Mouse (Mus musculus) embryonic facial prominence, embryonic 15.5 days (tissue): ENCODE data around the gene Cd9. TPM values are rescaled to one million over a fixed set of nuclear protein-coding genes. Genes with fewer than 3 reads are reported as not detected.
A peak's percentile ranks its signal among the peaks of the same experiment; 100 is the strongest.

Source experiments
- ATAC-seq: fragments of 200-750 bp; cut with Nextera tagmentation; 2 replicates; pipeline ENCODE4 v1.8.0; 2017; ENCODE audit warnings: low read depth, moderate TSS enrichment; ENCODE audit not compliant: insufficient number of reproducible peaks, low FRiP score, low TSS enrichment
- H3K27ac ChIP-seq: fragments of 300-500 bp; sonication (generic); replicated peaks from 2 replicates; pipeline ENCODE4 v1.5.1; 2015; ENCODE audit warnings: mild to moderate bottlenecking, inconsistent platforms
- H3K27me3 ChIP-seq: fragments of 300-500 bp; sonication (generic); 2 replicates; pipeline ENCODE4 v1.6.1; 2015; ENCODE audit warnings: inconsistent platforms
- H3K36me3 ChIP-seq: fragments of 300-500 bp; sonication (generic); 2 replicates; pipeline ENCODE4 v1.6.1; 2015; ENCODE audit warnings: mild to moderate bottlenecking, inconsistent platforms
- H3K4me1 ChIP-seq: fragments of 300-500 bp; sonication (generic); 2 replicates; pipeline ENCODE4 v1.6.1; 2015; ENCODE audit warnings: inconsistent platforms
- H3K4me2 ChIP-seq: fragments of 300-500 bp; sonication (generic); replicated peaks from 2 replicates; pipeline ENCODE4 v1.6.1; 2015; ENCODE audit warnings: mild to moderate bottlenecking, inconsistent platforms
- H3K4me3 ChIP-seq: fragments of 300-500 bp; sonication (generic); replicated peaks from 2 replicates; pipeline ENCODE4 v1.5.1; 2015; ENCODE audit warnings: mild to moderate bottlenecking, inconsistent platforms
- H3K9ac ChIP-seq: fragments of 300-500 bp; sonication (generic); 2 replicates; pipeline ENCODE4 v1.6.1; 2015; ENCODE audit warnings: inconsistent platforms
- H3K9me3 ChIP-seq: fragments of 300-500 bp; sonication (generic); replicated peaks from 2 replicates; pipeline ENCODE4 v1.6.1; 2016; ENCODE audit warnings: inconsistent platforms
- WGBS: fragments of 180-500 bp; shearing (Covaris S2); methylation state at CpG from one replicate; pipeline ENCODE4 v1.1.7; 2015; 5-methylcytosine and 5-hydroxymethylcytosine counted together
- polyA plus RNA-seq: library from polyadenylated mRNA; unstranded; fragments of >200 nt; fragmentation: Nextera tagmentation; extraction: Ambion mirVana; gene quantifications from 2 replicates; pipeline ENCODE4 v1.2.1, GENCODE M21; 2015

The Cd9 gene
- polyA plus RNA-seq, 1 experiment from 2014 or later: 366 TPM

DNA sequence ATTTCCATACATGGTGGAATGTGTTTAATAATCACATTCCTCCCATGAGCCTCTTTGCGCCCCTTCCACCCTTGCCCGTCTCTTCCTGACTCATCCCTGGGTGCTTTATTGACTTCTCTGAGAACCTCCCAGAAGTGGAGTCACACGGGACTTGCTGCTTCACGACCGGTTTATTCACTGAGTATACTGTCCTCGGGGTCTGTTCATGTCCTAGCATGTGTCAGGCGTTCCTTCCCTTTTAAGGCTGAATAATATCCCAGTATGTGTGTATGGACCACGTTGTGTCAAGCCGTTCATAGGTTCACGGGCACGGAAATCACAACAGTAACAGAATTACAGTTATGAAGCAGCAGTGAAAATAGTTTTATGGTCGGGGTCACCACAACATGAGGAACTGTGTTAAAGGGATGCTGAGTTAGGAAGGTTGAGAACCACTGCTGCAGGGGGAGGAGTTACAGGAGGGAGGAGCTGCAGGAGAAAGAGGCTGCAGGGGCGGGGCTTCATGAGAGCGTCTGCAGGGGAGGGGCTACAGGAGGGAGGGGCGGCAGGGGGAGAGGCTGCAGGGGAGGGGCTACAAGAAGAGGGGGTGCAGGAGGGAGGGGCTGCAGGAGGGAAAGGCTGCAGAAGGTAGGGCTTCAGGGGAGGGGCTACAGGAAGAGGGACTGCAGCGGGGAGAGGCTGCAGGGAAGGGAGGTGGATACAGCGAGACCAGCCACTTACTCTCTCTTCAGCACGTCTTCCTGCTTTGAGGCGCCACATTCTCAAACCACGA is 72.4 kb downstream of the Cd9 start:
- Histone ChIP-seq H3K9me3 (no peaks in the 10 kb centered on the region), H3K4me3 (peak overlapping the region; percentile 19), H3K36me3 (no peaks in the 10 kb centered on the region), H3K27ac (peak overlapping the region; percentile 84), H3K4me1 (peaks cover 56% of the 10 kb centered on the region), H3K4me2 (peak overlapping the region; percentile 36), H3K27me3 (no peaks in the 10 kb centered on the region; the same call in 1 of the 2 replicates), H3K9ac (no peak overlapping the region)
- peak; percentile 65 for ATAC-seq
- WGBS: 16% methylated on average over 19 of the region's 20 CpGs

DNA sequence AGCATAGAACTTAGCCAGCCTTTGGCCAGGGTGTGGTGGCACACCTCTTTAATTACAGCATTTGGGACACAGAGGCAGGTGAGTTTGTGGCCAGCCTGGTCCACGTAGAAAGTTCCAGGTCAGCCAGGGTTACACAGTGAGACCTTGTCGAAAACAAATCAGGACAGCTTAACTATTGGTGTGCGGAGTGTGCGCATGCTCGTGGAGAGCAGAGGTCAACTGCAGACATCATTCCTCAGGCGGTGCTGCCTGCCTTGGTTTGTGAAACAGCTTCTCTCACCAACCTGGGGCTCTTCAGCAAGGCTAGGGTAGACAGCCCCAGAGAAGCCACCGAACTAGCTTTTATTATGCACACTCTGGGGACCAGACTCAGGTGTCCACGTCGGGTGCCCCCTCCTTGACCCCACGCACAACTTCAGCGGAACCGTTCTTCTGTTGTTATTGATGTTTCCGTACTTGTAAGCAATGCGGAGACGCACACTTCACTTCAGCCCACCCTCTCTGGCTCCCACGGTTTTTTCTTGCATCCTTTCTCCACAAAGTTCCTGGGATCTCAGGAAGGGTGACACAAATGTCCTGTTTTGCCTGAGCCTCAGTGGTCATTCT is 74.0 kb downstream of the Cd9 start:
- Histone ChIP-seq H3K27me3 (no peaks in the 10 kb centered on the region; the same call in 1 of the 2 replicates), H3K9ac (no peak overlapping the region), H3K27ac (no peak overlapping the region), H3K4me1 (peaks cover 44% of the 10 kb centered on the region), H3K9me3 (no peaks in the 10 kb centered on the region), H3K4me2 (no peak overlapping the region), H3K36me3 (no peaks in the 10 kb centered on the region), H3K4me3 (no peak overlapping the region)
- ATAC-seq: no peak
- 64% methylated on average over 16 of the region's 16 CpGs for WGBS

DNA sequence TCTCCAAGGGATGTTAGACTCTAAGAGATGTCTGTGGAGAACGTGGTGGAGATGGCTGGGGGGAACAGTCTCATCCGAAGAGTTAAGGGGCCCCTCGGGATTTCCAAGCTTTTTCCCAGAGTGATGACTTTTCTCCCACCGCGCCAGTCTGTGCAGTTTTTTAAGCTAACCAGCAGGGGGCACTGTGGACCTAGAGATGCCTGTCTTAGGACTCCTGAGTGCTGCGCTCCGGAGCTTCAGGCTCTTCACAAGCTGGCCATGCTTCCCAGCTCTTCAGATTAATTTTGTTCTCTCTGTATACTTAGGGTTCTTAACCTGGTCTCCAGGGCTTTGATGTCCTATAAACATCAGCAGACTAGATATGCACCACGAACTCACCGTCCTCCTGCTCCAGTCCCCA is 75.8 kb downstream of the Cd9 start:
- no peak overlapping the region for H3K27ac ChIP-seq
- H3K9me3 ChIP-seq: no peaks in the 10 kb centered on the region
- H3K36me3 ChIP-seq: no peaks in the 10 kb centered on the region
- H3K9ac ChIP-seq: no peak overlapping the region
- no peak overlapping the region for H3K4me2 ChIP-seq
- H3K4me1 ChIP-seq: peaks cover 30% of the 10 kb centered on the region
- no peaks in the 10 kb centered on the region; the same call in 1 of the 2 replicates for H3K27me3 ChIP-seq
- no peak overlapping the region for H3K4me3 ChIP-seq
- WGBS: 10% methylated on average over 9 of the region's 9 CpGs
- ATAC-seq: no peak

DNA sequence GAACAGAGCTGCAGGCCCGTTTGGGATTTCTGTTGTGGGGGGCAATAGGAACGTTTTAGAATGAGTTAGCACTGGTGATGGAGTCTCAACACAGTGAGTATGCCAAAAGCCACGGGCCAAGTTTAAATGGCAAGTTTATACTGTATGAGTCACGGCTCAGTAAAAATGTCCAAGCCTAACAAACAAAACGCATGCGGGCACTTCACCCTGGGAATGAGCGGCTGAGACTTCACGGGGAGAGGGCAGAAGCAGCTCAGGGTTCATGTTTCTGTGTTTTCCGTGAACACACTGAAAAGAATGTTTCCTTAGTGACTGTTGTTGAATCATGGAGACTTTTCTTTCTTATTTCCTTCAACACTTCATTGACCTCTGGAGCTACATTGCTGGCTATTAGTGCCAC is 81.3 kb downstream of the Cd9 start:
- Histone ChIP-seq H3K4me3 (no peak overlapping the region), H3K4me2 (no peak overlapping the region), H3K9me3 (no peaks in the 10 kb centered on the region), H3K27ac (no peak overlapping the region), H3K36me3 (no peaks in the 10 kb centered on the region), H3K9ac (no peak overlapping the region), H3K4me1 (peaks cover 11% of the 10 kb centered on the region; the same call in 1 of the 2 replicates), H3K27me3 (no peaks in the 10 kb centered on the region; the same call in 1 of the 2 replicates)
- 62% methylated on average over 9 of the region's 9 CpGs for WGBS
- ATAC-seq: no peak

DNA sequence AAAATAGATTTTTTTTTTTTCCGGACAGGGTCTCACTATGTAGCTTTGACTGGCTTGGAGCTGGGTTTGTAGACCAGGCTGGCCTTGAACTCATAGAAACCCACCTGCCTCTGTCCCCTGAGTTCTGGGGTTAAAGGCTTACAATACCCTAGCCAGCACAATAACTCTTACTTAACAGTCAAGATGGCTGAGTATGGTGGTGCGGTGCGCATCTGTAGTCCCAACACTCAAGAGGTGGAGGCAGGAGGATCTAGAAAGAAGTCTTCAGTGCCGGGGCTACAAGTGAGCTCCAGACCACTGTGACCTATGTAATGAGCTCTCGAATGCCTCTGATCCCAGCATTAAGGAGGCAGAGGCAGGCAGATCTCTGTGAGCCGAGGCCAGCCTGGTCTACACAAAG is 82.9 kb downstream of the Cd9 start:
- H3K9me3 ChIP-seq: no peaks in the 10 kb centered on the region
- no peak overlapping the region for H3K4me2 ChIP-seq
- H3K27me3 ChIP-seq: no peaks in the 10 kb centered on the region
- WGBS: 91% methylated on average over 6 of the region's 6 CpGs
- H3K9ac ChIP-seq: no peak overlapping the region
- peaks cover 11% of the 10 kb centered on the region; the same call in 1 of the 2 replicates for H3K4me1 ChIP-seq
- no peaks in the 10 kb centered on the region for H3K36me3 ChIP-seq
- no peak overlapping the region for H3K4me3 ChIP-seq
- no peak for ATAC-seq
- no peak overlapping the region for H3K27ac ChIP-seq

DNA sequence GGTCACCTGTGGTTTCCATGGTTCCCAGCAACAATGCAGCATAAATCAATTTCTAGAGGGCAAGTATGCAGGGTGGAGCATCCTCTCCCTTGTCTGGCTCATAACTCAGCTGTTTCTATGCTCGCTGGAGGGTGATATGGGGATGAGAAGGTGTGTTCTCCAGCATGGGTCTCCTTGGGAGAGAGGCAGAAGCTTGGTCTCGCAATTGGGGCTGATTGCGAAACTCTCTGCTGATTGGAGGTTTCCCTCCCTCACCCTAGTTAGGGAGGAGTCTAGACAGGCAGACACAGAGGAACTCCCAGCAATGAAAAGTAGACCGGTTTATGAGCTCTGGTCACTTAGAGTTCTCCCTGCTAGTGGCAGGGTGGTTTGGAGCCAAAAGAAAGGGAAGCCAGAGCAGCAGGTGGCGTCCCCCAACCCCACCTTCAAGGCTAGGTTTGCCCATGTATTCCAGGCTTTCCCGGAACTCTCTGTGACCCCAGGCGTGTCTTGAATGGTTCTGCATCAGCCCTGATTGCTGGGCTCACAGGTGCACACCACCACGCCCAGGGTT is 83.5 kb downstream of the Cd9 start:
- H3K36me3 ChIP-seq: no peaks in the 10 kb centered on the region
- H3K9me3 ChIP-seq: no peaks in the 10 kb centered on the region
- H3K9ac ChIP-seq: no peak overlapping the region
- H3K4me3 ChIP-seq: no peak overlapping the region
- H3K27me3 ChIP-seq: no peaks in the 10 kb centered on the region
- peaks cover 11% of the 10 kb centered on the region; the same call in 1 of the 2 replicates for H3K4me1 ChIP-seq
- H3K27ac ChIP-seq: no peak overlapping the region
- no peak overlapping the region for H3K4me2 ChIP-seq
- ATAC-seq: no peak
- 49% methylated on average over 8 of the region's 8 CpGs for WGBS

DNA sequence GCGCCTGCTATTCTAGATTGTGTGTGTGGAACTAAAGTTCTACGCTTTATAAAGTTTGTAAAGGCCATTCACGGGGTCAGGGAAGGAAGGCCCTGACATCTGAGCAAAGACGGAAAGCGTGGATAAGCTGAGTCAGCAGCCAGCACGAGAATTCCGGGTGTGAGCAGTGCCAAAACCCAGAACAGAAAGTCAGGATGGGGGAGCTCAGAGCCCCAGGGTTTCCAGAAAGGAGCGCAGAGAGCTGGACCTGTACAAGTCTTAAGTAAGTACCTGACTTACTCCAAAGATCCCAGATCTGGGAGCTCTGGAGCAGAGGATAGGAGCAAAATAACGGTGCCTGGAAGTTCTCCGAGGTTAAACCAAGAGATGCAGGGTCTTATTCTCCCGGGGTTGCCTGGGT is 84.0 kb downstream of the Cd9 start:
- Histone ChIP-seq H3K27ac (no peak overlapping the region), H3K36me3 (no peaks in the 10 kb centered on the region), H3K4me1 (peaks cover 11% of the 10 kb centered on the region; the same call in 1 of the 2 replicates), H3K9me3 (no peaks in the 10 kb centered on the region), H3K9ac (no peak overlapping the region), H3K4me2 (no peak overlapping the region), H3K4me3 (no peak overlapping the region), H3K27me3 (no peaks in the 10 kb centered on the region)
- WGBS: 61% methylated on average over 11 of the region's 11 CpGs
- no peak for ATAC-seq

Other genes with a start within 250 kb of the Cd9 start
- gene Tuba3a, start 208.7 kb downstream of the Cd9 start, polyA plus RNA-seq: 0.24 TPM in 1 of 2 replicates, not detected in the other
- 47.3 and 47.7 TPM in 2 replicates for gene Ltbr, start 180.9 kb downstream of the Cd9 start, polyA plus RNA-seq
- 7.2 and 8.8 TPM in 2 replicates for gene Scnn1a, start 174.1 kb downstream of the Cd9 start, polyA plus RNA-seq
- gene Tnfrsf1a, start 145.4 kb downstream of the Cd9 start, polyA plus RNA-seq: 88.7 and 93.3 TPM in 2 replicates
- 3.5 and 3.8 TPM in 2 replicates for gene Plekhg6, start 114.0 kb downstream of the Cd9 start, polyA plus RNA-seq
- gene Vwf, start 52.0 kb upstream of the Cd9 start, polyA plus RNA-seq: 8.8 and 9.4 TPM in 2 replicates
- gene Ano2, start 195.6 kb upstream of the Cd9 start, polyA plus RNA-seq: 1.0 and 1.6 TPM in 2 replicates